Mouse (Mus musculus) heart, postnatal 0 days (tissue): Measurements from ENCODE around the gene Lins1. TPM values are rescaled to one million over a fixed set of nuclear protein-coding genes. Genes with fewer than 3 reads are reported as not detected.

ENCODE experiments used
- ATAC-seq: fragments of 200-750 bp; cut with Nextera tagmentation; 2 replicates; pipeline ENCODE4 v1.8.0; 2017; ENCODE audit warnings: low read depth, moderate number of reproducible peaks, moderate library complexity; ENCODE audit not compliant: insufficient read depth
- DNase-seq: peaks from one replicate; pipeline ENCODE4 v3.0.0-alpha.2; 2016; ENCODE audit warnings: low spot score
- H3K27ac ChIP-seq: fragments of 300-500 bp; sonication (generic); 2 replicates; pipeline ENCODE4 v1.5.1; 2014; ENCODE audit warnings: low read depth, mild to moderate bottlenecking
- H3K27me3 ChIP-seq: fragments of 300-500 bp; sonication (generic); 2 replicates; pipeline ENCODE4 v1.6.1; 2014; ENCODE audit warnings: low read length, mixed read lengths; ENCODE audit not compliant: control insufficient read depth, insufficient read depth
- H3K36me3 ChIP-seq: fragments of 300-500 bp; sonication (generic); replicated peaks from 2 replicates; pipeline ENCODE4 v1.6.1; 2014; ENCODE audit warnings: low read length, mixed read lengths; ENCODE audit not compliant: control insufficient read depth, insufficient read depth
- H3K4me1 ChIP-seq: fragments of 300-500 bp; sonication (generic); 2 replicates; pipeline ENCODE4 v1.6.1; 2014; ENCODE audit warnings: antibody characterized with exemption; ENCODE audit not compliant: control insufficient read depth, insufficient read depth
- H3K4me2 ChIP-seq: fragments of 300-500 bp; sonication (generic); 2 replicates; pipeline ENCODE4 v1.6.1; 2014; ENCODE audit warnings: low read depth, mild to moderate bottlenecking, low read length, moderate library complexity
- H3K4me3 ChIP-seq: fragments of 300-500 bp; sonication (generic); 2 replicates; pipeline ENCODE4 v1.5.1; 2014; ENCODE audit warnings: low read depth, low read length
- H3K9ac ChIP-seq: fragments of 300-500 bp; sonication (generic); replicated peaks from 2 replicates; pipeline ENCODE4 v1.6.1; 2014; ENCODE audit warnings: low read depth, low read length, mixed read lengths
- H3K9me3 ChIP-seq: fragments of 300-500 bp; sonication (generic); replicated peaks from 2 replicates; pipeline ENCODE4 v1.6.1; 2016; ENCODE audit warnings: low read length; ENCODE audit not compliant: control insufficient read depth
- CTCF ChIP-seq: IDR thresholded peaks from 2 replicates; pipeline ENCODE4 v1.5.1; 2016; ENCODE audit warnings: antibody characterized with exemption, control low read depth, low read depth
- EP300 ChIP-seq: IDR thresholded peaks from 2 replicates; pipeline ENCODE4 v1.6.1; 2016; ENCODE audit warnings: antibody characterized with exemption, low read depth
- WGBS: fragments of 180-500 bp; shearing (Covaris S2); extraction: QIAGEN DNeasy Blood & Tissue Kit; methylation state at CpG from one replicate; pipeline ENCODE4 v1.1.7; 2014; 5-methylcytosine and 5-hydroxymethylcytosine counted together
- polyA plus RNA-seq: library from polyadenylated mRNA; unstranded; fragments of >200 nt; fragmentation: Nextera tagmentation; extraction: Ambion mirVana; gene quantifications from 2 replicates; pipeline ENCODE4 v1.2.1, GENCODE M21; 2015
- total RNA-seq: library from RNA; depleted of rRNA; stranded (reverse); fragments of >200 nt; gene quantifications from 2 replicates; pipeline ENCODE4 v1.2.3, GENCODE M21; 2014; ENCODE audit warnings: low replicate concordance

The Lins1 gene
- total and polyA plus RNA-seq, 2 experiments from 2014 or later = 2.1 to 5.6 TPM

DNA sequence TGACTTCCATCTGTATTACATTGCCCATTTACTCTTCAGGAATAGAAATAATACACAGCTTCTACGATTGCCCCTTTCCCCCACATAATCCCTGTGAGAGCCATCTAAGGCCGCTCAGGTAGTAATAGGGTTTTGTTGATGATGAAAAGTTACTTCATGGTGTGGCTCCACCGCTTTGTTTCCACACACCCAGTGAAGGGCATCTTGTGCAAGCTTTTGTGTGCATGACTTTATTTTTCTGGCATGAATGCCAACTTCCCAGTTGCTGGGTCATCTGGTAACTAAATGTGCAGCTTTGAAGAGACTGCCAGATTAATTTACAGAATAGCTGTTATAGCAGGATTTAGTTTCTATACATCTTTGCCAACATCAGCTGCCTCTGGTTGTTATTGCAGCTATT is 14.9 kb downstream of the Lins1 start:
- no peak for DNase-seq
- H3K27ac ChIP-seq = no peak overlapping the region
- no peak overlapping the region for H3K9ac ChIP-seq
- no peaks in the 10 kb centered on the region for H3K27me3 ChIP-seq
- 92% methylated on average over 3 of the region's 3 CpGs for WGBS
- no peak for ATAC-seq
- H3K4me2 ChIP-seq = no peak overlapping the region
- H3K9me3 ChIP-seq = no peaks in the 10 kb centered on the region
- H3K36me3 ChIP-seq = peaks cover 21% of the 10 kb centered on the region
- no peaks in the 10 kb centered on the region for H3K4me1 ChIP-seq
- H3K4me3 ChIP-seq = no peak overlapping the region
- TF ChIP-seq CTCF = no peak
- no peak for TF ChIP-seq EP300

DNA sequence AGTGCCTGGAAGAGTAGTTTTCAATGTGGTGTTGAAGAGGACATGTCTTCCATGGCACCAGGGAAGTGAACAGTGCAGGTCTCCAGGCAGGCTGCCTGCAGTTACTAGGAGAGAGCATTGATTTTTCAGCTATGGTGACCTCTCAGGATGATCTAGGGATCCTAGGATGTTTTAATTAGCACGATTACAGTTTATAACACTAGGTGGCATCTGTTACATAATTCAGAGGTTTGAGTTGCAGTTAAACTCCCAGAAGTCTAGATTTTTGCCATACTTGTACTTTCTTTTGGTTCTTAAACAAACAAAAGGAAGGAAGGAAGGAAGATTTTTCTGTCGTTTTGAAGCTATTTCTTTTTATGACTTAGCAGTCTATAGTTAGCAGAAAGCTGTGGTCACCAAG is 21.5 kb downstream of the Lins1 start:
- TF ChIP-seq CTCF (peak; percentile 53), EP300 (no peak)
- WGBS = 35% methylated on average over 2 of the region's 2 CpGs
- Histone ChIP-seq H3K4me3 (no peak overlapping the region), H3K9ac (no peak overlapping the region), H3K4me2 (no peak overlapping the region), H3K27me3 (no peaks in the 10 kb centered on the region), H3K27ac (no peak overlapping the region), H3K9me3 (no peaks in the 10 kb centered on the region), H3K4me1 (no peaks in the 10 kb centered on the region), H3K36me3 (peaks cover 45% of the 10 kb centered on the region)
- ATAC-seq (no peak), DNase-seq (no peak)

DNA sequence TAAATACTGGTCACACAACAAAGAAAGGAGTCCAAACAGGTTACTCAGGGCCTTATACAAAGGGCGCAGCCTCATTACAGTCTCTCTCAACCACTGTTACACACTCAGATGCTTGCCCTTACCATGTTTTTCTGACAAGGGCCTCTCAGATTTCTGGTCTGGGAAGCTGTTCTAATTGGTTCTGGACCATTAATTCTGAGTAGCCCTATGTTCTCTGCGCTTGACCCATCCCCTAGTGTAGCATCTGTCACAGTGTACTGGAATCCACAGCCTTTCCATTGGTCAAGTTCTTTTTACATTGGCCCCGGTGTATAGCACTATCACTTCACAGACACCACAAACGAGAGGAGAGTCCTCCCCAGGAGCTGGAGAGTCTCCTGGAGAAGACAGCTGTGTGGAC is 34.8 kb downstream of the Lins1 start:
- 76% methylated on average over 4 of the region's 4 CpGs for WGBS
- Histone ChIP-seq H3K9ac (no peak overlapping the region), H3K27ac (no peak overlapping the region), H3K36me3 (0 out of 2 replicates have a peak, but pooled peaks cover 6% of the 10 kb centered on the region), H3K4me3 (no peak overlapping the region), H3K4me1 (no peaks in the 10 kb centered on the region), H3K4me2 (no peak overlapping the region), H3K27me3 (no peaks in the 10 kb centered on the region), H3K9me3 (no peaks in the 10 kb centered on the region; the same call in 1 of the 2 replicates)
- ATAC-seq (no peak), DNase-seq (no peak)
- TF ChIP-seq EP300 (no peak), CTCF (no peak)

DNA sequence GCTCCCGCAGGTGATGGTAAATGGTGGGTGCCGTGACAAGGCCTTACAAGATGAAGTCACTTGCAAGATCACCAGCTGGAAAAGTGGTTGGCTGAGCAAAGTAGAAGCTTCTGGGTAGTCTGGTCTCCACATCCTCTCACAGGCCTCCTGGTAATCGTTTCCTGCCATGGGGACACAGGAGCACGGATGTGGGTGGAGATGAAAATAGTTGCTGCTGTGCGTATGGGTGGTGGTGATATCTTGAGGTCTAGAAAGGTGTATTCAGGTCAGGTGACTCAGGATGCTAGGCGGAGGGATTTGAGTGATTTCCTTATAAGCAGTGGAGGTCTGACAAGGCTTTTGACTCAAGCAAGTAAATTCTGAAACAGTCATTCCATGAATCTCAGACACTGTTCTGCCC is 35.3 kb downstream of the Lins1 start:
- no peak for ATAC-seq

DNA sequence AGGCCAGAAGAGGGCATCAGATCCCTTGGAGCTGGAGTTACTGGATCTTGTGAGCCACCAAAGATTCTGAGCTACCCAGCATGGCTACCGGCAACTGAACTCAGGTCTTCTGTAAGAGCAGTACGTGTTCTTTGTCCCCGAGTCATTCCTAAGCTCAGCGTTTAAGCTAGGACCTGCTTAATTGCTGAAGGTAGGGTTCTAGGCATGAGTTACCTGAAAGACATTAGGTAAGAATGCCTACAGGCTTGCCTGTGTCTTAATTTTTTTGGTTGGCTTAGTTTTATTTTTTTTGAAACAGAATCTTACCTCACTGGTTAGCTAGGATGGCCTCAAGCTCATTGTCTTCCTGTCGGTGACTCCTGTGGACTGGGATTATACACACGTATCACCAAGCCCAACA is 38.4 kb downstream of the Lins1 start:
- WGBS = 94% methylated on average over 6 of the region's 6 CpGs
- TF ChIP-seq CTCF (no peak), EP300 (no peak)
- ATAC-seq = no peak

More for the DNA sequence above, 35.3 kb downstream of the Lins1 start:
- 78% methylated on average over 6 of the region's 6 CpGs for WGBS
- no peaks in the 10 kb centered on the region for H3K4me1 ChIP-seq
- DNase-seq = no peak
- no peak overlapping the region for H3K4me2 ChIP-seq
- 0 out of 2 replicates have a peak, but pooled peaks cover 6% of the 10 kb centered on the region for H3K36me3 ChIP-seq
- H3K27ac ChIP-seq = no peak overlapping the region
- no peak overlapping the region for H3K9ac ChIP-seq
- no peak for TF ChIP-seq EP300
- no peaks in the 10 kb centered on the region for H3K27me3 ChIP-seq
- no peak overlapping the region for H3K4me3 ChIP-seq
- no peaks in the 10 kb centered on the region; the same call in 1 of the 2 replicates for H3K9me3 ChIP-seq

DNA sequence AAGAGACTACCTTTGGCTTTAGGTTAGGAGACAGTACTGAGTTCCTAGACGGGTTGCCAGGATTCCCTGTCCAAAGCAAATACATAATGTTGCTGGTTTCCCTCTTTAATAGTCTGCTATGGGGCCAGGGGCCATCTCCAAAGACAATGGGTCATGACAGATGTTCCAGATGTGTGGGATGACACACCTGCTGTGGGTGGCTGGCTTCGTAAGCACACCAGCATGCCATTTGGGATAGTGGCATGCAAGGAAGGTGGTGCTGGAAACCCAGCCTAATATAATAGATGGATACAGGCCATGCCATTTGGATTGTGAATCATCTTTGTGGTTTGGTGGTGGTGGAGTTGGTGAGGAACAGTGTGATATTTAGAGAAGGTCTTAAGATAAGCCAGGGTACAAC is 39.5 kb downstream of the Lins1 start:
- Histone ChIP-seq H3K4me3 (no peak overlapping the region), H3K9me3 (no peaks in the 10 kb centered on the region), H3K4me1 (no peaks in the 10 kb centered on the region), H3K4me2 (no peak overlapping the region), H3K27ac (no peak overlapping the region), H3K27me3 (no peaks in the 10 kb centered on the region), H3K36me3 (no peaks in the 10 kb centered on the region), H3K9ac (no peak overlapping the region)
- TF ChIP-seq CTCF (no peak), EP300 (no peak)
- WGBS = 85% methylated on average over 2 of the region's 2 CpGs
- ATAC-seq (no peak), DNase-seq (no peak)

More for the DNA sequence above, 38.4 kb downstream of the Lins1 start:
- Histone ChIP-seq H3K9ac (no peak overlapping the region), H3K4me1 (no peaks in the 10 kb centered on the region), H3K27ac (no peak overlapping the region), H3K4me2 (no peak overlapping the region), H3K36me3 (no peaks in the 10 kb centered on the region), H3K4me3 (no peak overlapping the region), H3K27me3 (no peaks in the 10 kb centered on the region), H3K9me3 (no peaks in the 10 kb centered on the region)
- no peak for DNase-seq
